Mouse (Mus musculus): Measurements from ENCODE around the gene Slc9a9. TPM values are rescaled to one million over a fixed set of nuclear protein-coding genes. Genes with fewer than 3 reads are reported as not detected.

Slc9a9 gene
- polyA plus RNA-seq, 1 experiment = 0.03 TPM

GRCm38 (mm10) chr9:95077938-95078337 lies 408.2 kb downstream of the Slc9a9 start:
- TF ChIP-seq TAL1 (IDR thresholded peaks at IDR 0.05; ENCODE audit: low read length) = no peak
- no peak for TF ChIP-seq GATA1 (IDR thresholded peaks at IDR 0.05; ENCODE audit: low read length)
- H3K9me3 ChIP-seq (ENCODE audit: control insufficient read depth, low read length) = no peaks in the 10 kb centered on the region
- H3K36me3 ChIP-seq (ENCODE audit: control insufficient read depth) = no peaks in the 10 kb centered on the region
- H3K4me1 ChIP-seq (ENCODE audit: control insufficient read depth) = no peaks in the 10 kb centered on the region
- no peaks in the 10 kb centered on the region for H3K27me3 ChIP-seq (ENCODE audit: control insufficient read depth)
- no peak overlapping the region for H3K4me3 ChIP-seq (replicated peaks)

GRCm38 (mm10) chr9:95078626-95079025 lies 408.9 kb downstream of the Slc9a9 start:
- Histone ChIP-seq H3K4me1 (ENCODE audit: control insufficient read depth) (no peaks in the 10 kb centered on the region), H3K9me3 (ENCODE audit: control insufficient read depth, low read length) (no peaks in the 10 kb centered on the region), H3K27me3 (ENCODE audit: control insufficient read depth) (no peaks in the 10 kb centered on the region), H3K36me3 (ENCODE audit: control insufficient read depth) (no peaks in the 10 kb centered on the region), H3K4me3 (replicated peaks) (no peak overlapping the region)
- TF ChIP-seq TAL1 (IDR thresholded peaks at IDR 0.05; ENCODE audit: low read length) (no peak), GATA1 (IDR thresholded peaks at IDR 0.05; ENCODE audit: low read length) (no peak)

DNA sequence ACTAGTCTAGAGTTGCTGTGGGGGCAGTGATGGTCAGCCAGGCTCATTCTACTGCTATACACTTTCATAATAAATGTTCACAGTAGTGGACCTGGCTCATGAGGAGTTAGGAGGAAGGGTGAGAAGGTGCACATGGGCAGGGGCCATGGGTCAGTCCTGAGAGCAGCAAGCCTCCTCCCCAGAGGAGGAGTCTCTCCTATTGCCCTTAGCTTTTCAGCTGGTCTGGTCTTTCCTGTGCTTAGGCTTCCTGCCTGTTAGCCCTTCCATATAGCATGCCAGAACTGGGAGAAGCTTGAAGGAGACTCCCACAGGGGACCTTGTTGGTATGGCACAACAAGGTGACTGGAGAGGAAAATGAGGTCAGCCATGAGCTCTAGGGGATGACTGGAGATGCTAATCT lies 410.2 kb downstream of the Slc9a9 start:
- Histone ChIP-seq H3K4me1 (ENCODE audit: control insufficient read depth) (no peaks in the 10 kb centered on the region), H3K4me3 (replicated peaks) (no peak overlapping the region), H3K36me3 (ENCODE audit: control insufficient read depth) (no peaks in the 10 kb centered on the region), H3K27me3 (ENCODE audit: control insufficient read depth) (no peaks in the 10 kb centered on the region), H3K9me3 (ENCODE audit: control insufficient read depth, low read length) (no peaks in the 10 kb centered on the region)
- no peak for TF ChIP-seq TAL1 (IDR thresholded peaks at IDR 0.05; ENCODE audit: low read length)
- no peak for TF ChIP-seq GATA1 (IDR thresholded peaks at IDR 0.05; ENCODE audit: low read length)

DNA sequence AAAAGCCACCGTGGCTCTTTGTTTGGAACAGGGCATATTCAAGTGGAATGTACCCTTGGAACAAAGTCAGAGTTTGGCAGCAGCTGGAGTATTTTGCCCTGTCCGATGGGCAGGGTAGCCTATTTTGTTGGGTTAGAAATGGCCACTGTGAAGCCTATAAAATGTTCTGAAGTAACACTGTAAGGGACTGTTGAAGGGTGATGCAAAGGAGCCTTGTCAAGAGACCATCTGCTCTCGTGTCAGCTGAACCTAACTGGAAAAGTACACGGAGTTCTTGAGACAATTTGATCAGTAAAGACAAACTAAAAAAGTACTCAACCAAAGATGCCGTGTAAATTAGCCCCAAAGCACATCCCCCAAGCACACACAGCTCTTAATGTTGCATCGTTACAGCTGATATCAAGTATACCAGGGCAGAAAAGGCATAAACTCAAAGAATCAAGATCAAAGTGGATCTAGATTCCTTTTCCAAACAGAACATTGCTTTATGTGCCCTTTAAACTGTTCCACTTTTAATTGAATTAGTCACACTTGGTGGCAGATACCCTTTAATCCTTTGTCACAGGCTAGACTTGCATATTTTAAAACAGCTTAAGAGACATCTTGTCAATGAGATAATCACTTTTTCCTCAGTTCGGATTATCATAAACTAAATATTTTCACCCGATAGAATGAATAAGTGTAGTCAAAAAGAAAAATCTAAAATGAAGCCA lies 416.6 kb downstream of the Slc9a9 start:
- H3K27me3 ChIP-seq (ENCODE audit: control insufficient read depth) = no peaks in the 10 kb centered on the region
- H3K4me1 ChIP-seq (ENCODE audit: control insufficient read depth) = no peaks in the 10 kb centered on the region
- no peak overlapping the region for H3K4me3 ChIP-seq (replicated peaks)
- H3K9me3 ChIP-seq (ENCODE audit: control insufficient read depth, low read length) = no peaks in the 10 kb centered on the region
- no peaks in the 10 kb centered on the region for H3K36me3 ChIP-seq (ENCODE audit: control insufficient read depth)
- TF ChIP-seq TAL1 (IDR thresholded peaks at IDR 0.05; ENCODE audit: low read length) = no peak
- no peak for TF ChIP-seq GATA1 (IDR thresholded peaks at IDR 0.05; ENCODE audit: low read length)

- Histone ChIP-seq H3K27me3 (ENCODE audit: control insufficient read depth) (no peaks in the 10 kb centered on the region), H3K4me3 (replicated peaks) (no peak overlapping the region), H3K4me1 (ENCODE audit: control insufficient read depth) (no peaks in the 10 kb centered on the region), H3K9me3 (ENCODE audit: control insufficient read depth, low read length) (no peaks in the 10 kb centered on the region), H3K36me3 (ENCODE audit: control insufficient read depth) (no peaks in the 10 kb centered on the region)
- TF ChIP-seq TAL1 (IDR thresholded peaks at IDR 0.05; ENCODE audit: low read length) (no peak), GATA1 (IDR thresholded peaks at IDR 0.05; ENCODE audit: low read length) (no peak)
Observed at GRCm38 (mm10) chr9:95088221-95088620, 418.5 kb downstream of the Slc9a9 start.

GRCm38 (mm10) chr9:95089050-95089449 lies 419.3 kb downstream of the Slc9a9 start:
- Histone ChIP-seq H3K9me3 (ENCODE audit: control insufficient read depth, low read length) (no peaks in the 10 kb centered on the region), H3K36me3 (ENCODE audit: control insufficient read depth) (no peaks in the 10 kb centered on the region), H3K4me3 (replicated peaks) (no peak overlapping the region), H3K4me1 (ENCODE audit: control insufficient read depth) (no peaks in the 10 kb centered on the region), H3K27me3 (ENCODE audit: control insufficient read depth) (no peaks in the 10 kb centered on the region)
- TF ChIP-seq TAL1 (IDR thresholded peaks at IDR 0.05; ENCODE audit: low read length) (no peak), GATA1 (IDR thresholded peaks at IDR 0.05; ENCODE audit: low read length) (no peak)

- no peaks in the 10 kb centered on the region for H3K9me3 ChIP-seq (ENCODE audit: control insufficient read depth, low read length)
- no peak for TF ChIP-seq GATA1 (IDR thresholded peaks at IDR 0.05; ENCODE audit: low read length)
- TF ChIP-seq TAL1 (IDR thresholded peaks at IDR 0.05; ENCODE audit: low read length) = no peak
- H3K4me3 ChIP-seq (replicated peaks) = no peak overlapping the region
- no peaks in the 10 kb centered on the region for H3K27me3 ChIP-seq (ENCODE audit: control insufficient read depth)
- H3K36me3 ChIP-seq (ENCODE audit: control insufficient read depth) = no peaks in the 10 kb centered on the region
- H3K4me1 ChIP-seq (ENCODE audit: control insufficient read depth) = no peaks in the 10 kb centered on the region
Observed at GRCm38 (mm10) chr9:95096486-95096885, 426.8 kb downstream of the Slc9a9 start.

DNA sequence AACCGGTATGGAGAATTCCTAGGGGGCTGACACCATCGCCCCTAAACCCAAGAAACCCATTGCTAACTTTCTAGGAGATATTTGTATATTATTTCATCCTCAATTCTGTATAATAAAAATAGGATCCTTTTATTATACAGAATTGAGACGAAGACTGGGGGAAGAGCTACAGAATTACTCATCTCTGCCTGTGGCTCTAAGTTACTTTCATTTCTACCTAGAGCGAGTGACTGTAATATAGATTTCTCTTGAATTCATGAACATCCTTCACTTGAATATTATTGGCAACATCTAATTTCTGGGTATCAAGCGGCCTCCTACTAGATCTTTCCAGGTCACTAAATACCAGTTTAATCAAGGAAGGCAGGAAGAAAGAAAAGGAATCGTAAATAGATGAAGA lies 436.1 kb downstream of the Slc9a9 start:
- Histone ChIP-seq H3K9me3 (ENCODE audit: control insufficient read depth, low read length) (no peaks in the 10 kb centered on the region), H3K27me3 (ENCODE audit: control insufficient read depth) (no peaks in the 10 kb centered on the region), H3K4me3 (replicated peaks) (no peak overlapping the region), H3K36me3 (ENCODE audit: control insufficient read depth) (no peaks in the 10 kb centered on the region), H3K4me1 (ENCODE audit: control insufficient read depth) (no peaks in the 10 kb centered on the region)
- TF ChIP-seq TAL1 (IDR thresholded peaks at IDR 0.05; ENCODE audit: low read length) (no peak), GATA1 (IDR thresholded peaks at IDR 0.05; ENCODE audit: low read length) (no peak)

- Histone ChIP-seq H3K27me3 (ENCODE audit: control insufficient read depth) (no peaks in the 10 kb centered on the region), H3K4me3 (replicated peaks) (no peak overlapping the region), H3K9me3 (ENCODE audit: control insufficient read depth, low read length) (no peaks in the 10 kb centered on the region), H3K36me3 (ENCODE audit: control insufficient read depth) (no peaks in the 10 kb centered on the region), H3K4me1 (ENCODE audit: control insufficient read depth) (no peaks in the 10 kb centered on the region)
- TF ChIP-seq TAL1 (IDR thresholded peaks at IDR 0.05; ENCODE audit: low read length) (no peak), GATA1 (IDR thresholded peaks at IDR 0.05; ENCODE audit: low read length) (no peak)
Observed at GRCm38 (mm10) chr9:95109799-95110198, 440.1 kb downstream of the Slc9a9 start.

- Histone ChIP-seq H3K9me3 (ENCODE audit: control insufficient read depth, low read length) (no peaks in the 10 kb centered on the region), H3K36me3 (ENCODE audit: control insufficient read depth) (no peaks in the 10 kb centered on the region), H3K4me3 (replicated peaks) (no peak overlapping the region), H3K27me3 (ENCODE audit: control insufficient read depth) (no peaks in the 10 kb centered on the region), H3K4me1 (ENCODE audit: control insufficient read depth) (no peaks in the 10 kb centered on the region)
- no peak for TF ChIP-seq GATA1 (IDR thresholded peaks at IDR 0.05; ENCODE audit: low read length)
- no peak for TF ChIP-seq TAL1 (IDR thresholded peaks at IDR 0.05; ENCODE audit: low read length)
Observed at GRCm38 (mm10) chr9:95110768-95111167, 441.1 kb downstream of the Slc9a9 start.
